Mouse (Mus musculus) ES-E14 (cell line): Measurements from ENCODE around the gene Gm21985. TPM values are rescaled to one million over a fixed set of nuclear protein-coding genes. Genes with fewer than 3 reads are reported as not detected.

Experiments
- DNase-seq: peaks from one replicate; pipeline ENCODE4 v3.0.0-alpha.2; 2013; ENCODE audit warnings: low read depth, low spot score
- H3K27ac ChIP-seq: 2 replicates; pipeline ENCODE4 v1.5.1; 2012; ENCODE audit warnings: low read depth, mild to moderate bottlenecking, low read length, moderate library complexity, mixed read lengths; ENCODE audit not compliant: poor library complexity, insufficient read depth, severe bottlenecking
- H3K36me3 ChIP-seq: 2 replicates; pipeline ENCODE4 v1.6.1; 2012; ENCODE audit warnings: mild to moderate bottlenecking, low read length, moderate library complexity, mixed read lengths; ENCODE audit not compliant: control insufficient read depth, poor library complexity, insufficient read depth, severe bottlenecking
- H3K4me1 ChIP-seq, 2 experiments: fragments of 150-350 bp in 1 of 2; sonication (generic) in 1 of 2; 2 replicates each; pipeline ENCODE4 v1.6.1; 2012; ENCODE audit warnings: low read length in 2 of 2, mild to moderate bottlenecking in 1 of 2, mixed read lengths in 1 of 2; ENCODE audit not compliant: control insufficient read depth in 2 of 2, insufficient read depth in 2 of 2, poor library complexity in 1 of 2
- H3K4me3 ChIP-seq, 2 experiments: fragments of 150-350 bp in 1 of 2; sonication (generic) in 1 of 2; 2 replicates each; pipeline ENCODE4 v1.5.1; 2012; ENCODE audit warnings: low read length in 2 of 2, low read depth in 1 of 2, mild to moderate bottlenecking in 1 of 2, mixed read lengths in 1 of 2; ENCODE audit not compliant: insufficient read depth in 1 of 2, poor library complexity in 1 of 2, severe bottlenecking in 1 of 2
- H3K9ac ChIP-seq: 2 replicates; pipeline ENCODE4 v1.6.1; 2012; ENCODE audit warnings: low read depth, mild to moderate bottlenecking, low read length, mixed read lengths; ENCODE audit not compliant: poor library complexity, insufficient read depth, severe bottlenecking
- H3K9me3 ChIP-seq: fragments of 150-350 bp; sonication (generic); 2 replicates; pipeline ENCODE4 v1.6.1; 2012; ENCODE audit warnings: low read depth, mild to moderate bottlenecking, low read length; ENCODE audit not compliant: control insufficient read depth, insufficient read depth
- CHD2 ChIP-seq: IDR thresholded peaks from 2 replicates; pipeline ENCODE4 v1.6.1; 2014; ENCODE audit warnings: mild to moderate bottlenecking, low read depth, low read length, inconsistent platforms
- HCFC1 ChIP-seq: IDR thresholded peaks from 2 replicates; pipeline ENCODE4 v1.6.1; 2012; ENCODE audit warnings: low read length, inconsistent platforms, borderline replicate concordance; ENCODE audit not compliant: insufficient read depth
- MAFK ChIP-seq: IDR thresholded peaks from 2 replicates; pipeline ENCODE4 v1.6.1; 2014; ENCODE audit warnings: mild to moderate bottlenecking, low read depth, low read length, inconsistent platforms; ENCODE audit not compliant: insufficient read depth
- ZC3H11A ChIP-seq: IDR thresholded peaks from 2 replicates; pipeline ENCODE4 v1.6.1; 2012; ENCODE audit warnings: low read depth, mild to moderate bottlenecking, inconsistent platforms, low read length, borderline replicate concordance
- ZNF384 ChIP-seq: IDR thresholded peaks from 2 replicates; pipeline ENCODE4 v1.6.1; 2012; ENCODE audit warnings: low read depth, low read length, inconsistent platforms
- in situ Hi-C, 2 experiments: fragments of 600-800 bp; cut with MboI; formaldehyde crosslinking; loops; one replicate each; pipeline ENCODE4 v1.15.1; 2025; ENCODE audit warnings: low sequenced_read_pairs in 2 of 2, inconsistent platforms in 1 of 2; ENCODE audit not compliant: unreplicated experiment in 2 of 2
- total RNA-seq: library from RNA; depleted of rRNA; stranded (reverse); fragments of 300-350 nt; gene quantifications from 2 replicates; pipeline ENCODE4 v1.2.3, GENCODE M21; 2012

The Gm21985 gene
- total RNA-seq, 1 experiment, result 0.98 TPM

DNA sequence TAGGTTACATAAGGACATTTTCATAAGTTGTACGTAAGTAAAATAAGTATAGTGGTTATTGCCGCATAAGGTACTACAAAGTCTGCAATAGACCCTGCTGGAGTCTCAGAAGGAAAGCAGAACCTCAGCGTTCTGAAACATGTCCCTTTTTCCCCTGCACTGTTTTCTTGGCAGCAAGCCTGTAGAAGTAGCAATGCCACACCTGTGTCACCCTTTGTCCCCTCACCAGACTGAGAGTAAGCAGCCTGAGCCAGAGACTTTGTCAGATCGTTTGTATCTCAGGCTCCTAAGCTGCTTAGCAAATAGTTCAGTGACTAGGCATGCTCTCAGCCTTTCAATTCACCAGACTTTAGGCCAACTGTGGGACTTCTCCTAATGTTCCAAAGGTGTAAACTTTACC lies 20.9 kb downstream of the Gm21985 start:
- no peaks in the 10 kb centered on the region for H3K36me3 ChIP-seq
- H3K27ac ChIP-seq, result no peak overlapping the region
- peaks cover 0 to 5% of the 10 kb centered on the region in 2 experiments; a peak in 1 of 4 replicates for H3K4me1 ChIP-seq
- H3K4me3 ChIP-seq, result no peak overlapping the region
- no peaks in the 10 kb centered on the region for H3K9me3 ChIP-seq
- in situ Hi-C loops, result no loop called here
- H3K9ac ChIP-seq, result no peak overlapping the region
- DNase-seq, result no peak
- TF ChIP-seq ZC3H11A (no peak), HCFC1 (no peak), MAFK (no peak), CHD2 (no peak)

DNA sequence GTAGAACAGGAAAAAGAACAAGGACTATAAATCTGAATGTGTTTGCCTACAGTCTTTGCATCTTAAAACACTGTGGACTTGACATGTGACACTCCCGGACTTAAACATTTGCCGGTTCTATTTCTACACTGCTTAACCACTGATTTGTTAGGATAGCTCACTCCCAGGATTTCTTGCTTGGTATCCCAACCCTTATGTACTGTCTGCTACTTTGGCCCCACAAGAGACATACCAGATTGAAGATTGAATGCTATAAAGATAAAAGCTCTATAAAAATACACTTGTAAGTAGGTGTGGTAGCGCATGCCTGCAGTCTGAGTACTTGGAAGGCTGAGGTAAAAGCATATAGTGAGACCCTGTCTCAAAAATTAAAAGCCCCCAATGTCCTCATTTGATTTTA lies 23.4 kb downstream of the Gm21985 start:
- Histone ChIP-seq H3K27ac (no peak overlapping the region), H3K9ac (no peak overlapping the region), H3K4me3 (no peak overlapping the region), H3K4me1 (no peaks in the 10 kb centered on the region), H3K36me3 (no peaks in the 10 kb centered on the region), H3K9me3 (no peaks in the 10 kb centered on the region)
- no peak for TF ChIP-seq ZNF384
- TF ChIP-seq CHD2, result no peak
- TF ChIP-seq MAFK, result no peak
- no peak for TF ChIP-seq HCFC1
- no peak for TF ChIP-seq ZC3H11A
- DNase-seq, result no peak
- in situ Hi-C loops, result no loop called here

DNA sequence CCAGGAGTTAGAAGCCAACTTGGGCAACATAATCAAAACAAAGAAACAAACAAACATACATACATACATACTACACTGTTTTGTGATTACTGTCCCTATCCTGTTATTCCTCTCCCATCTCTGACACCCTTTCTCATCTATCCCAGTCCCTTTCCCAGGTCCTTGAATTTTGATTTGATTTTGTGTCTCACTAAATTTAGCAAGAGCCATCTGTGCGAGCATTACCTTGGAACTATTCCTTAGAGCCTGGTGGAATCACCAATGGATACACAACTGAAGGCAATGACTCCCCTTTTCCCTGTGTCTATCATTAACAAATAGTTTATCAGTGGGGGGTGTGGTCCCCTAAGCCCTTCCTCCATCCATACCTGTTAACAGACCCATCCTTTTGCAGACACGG lies 26.7 kb downstream of the Gm21985 start:
- no peak overlapping the region for H3K27ac ChIP-seq
- H3K4me1 ChIP-seq, result no peaks in the 10 kb centered on the region
- no peak overlapping the region for H3K9ac ChIP-seq
- H3K4me3 ChIP-seq, result no peak overlapping the region
- no peaks in the 10 kb centered on the region for H3K36me3 ChIP-seq
- in situ Hi-C loops, result no loop called here
- TF ChIP-seq CHD2 (no peak), MAFK (no peak), ZC3H11A (no peak), HCFC1 (no peak), ZNF384 (no peak)
- no peak for DNase-seq
- H3K9me3 ChIP-seq, result no peaks in the 10 kb centered on the region

- in situ Hi-C loops, result no loop called here
- no peaks in the 10 kb centered on the region for H3K4me1 ChIP-seq
- no peaks in the 10 kb centered on the region for H3K36me3 ChIP-seq
- no peak overlapping the region for H3K9ac ChIP-seq
- DNase-seq, result no peak
- no peak for TF ChIP-seq HCFC1
- TF ChIP-seq MAFK, result no peak
- TF ChIP-seq CHD2, result no peak
- TF ChIP-seq ZC3H11A, result no peak
- no peak for TF ChIP-seq ZNF384
- no peak overlapping the region for H3K4me3 ChIP-seq
- H3K9me3 ChIP-seq, result no peaks in the 10 kb centered on the region
- H3K27ac ChIP-seq, result no peak overlapping the region
Measured at GRCm38 (mm10) chr2:112296211-112296610, 30.1 kb downstream of the Gm21985 start.

- H3K36me3 ChIP-seq, result no peaks in the 10 kb centered on the region
- H3K9ac ChIP-seq, result no peak overlapping the region
- no peaks in the 10 kb centered on the region for H3K4me1 ChIP-seq
- H3K27ac ChIP-seq, result no peak overlapping the region
- in situ Hi-C loops, result no loop called here
- H3K4me3 ChIP-seq, result no peak overlapping the region
- DNase-seq, result no peak
- TF ChIP-seq CHD2 (no peak), HCFC1 (no peak), MAFK (no peak), ZC3H11A (no peak)
- no peaks in the 10 kb centered on the region for H3K9me3 ChIP-seq
Measured at GRCm38 (mm10) chr2:112298221-112298620, 32.1 kb downstream of the Gm21985 start.
